Mouse (Mus musculus) liver, embryonic 15.5 days (tissue): ENCODE measurements around the gene Kirrel. TPM values are rescaled to one million over a fixed set of nuclear protein-coding genes. Genes with fewer than 3 reads are reported as not detected.

Experiments
- ATAC-seq: fragments of 200-750 bp; cut with Nextera tagmentation; 2 replicates; pipeline ENCODE4 v1.8.0; 2017; ENCODE audit warnings: moderate number of reproducible peaks, mild to moderate bottlenecking, moderate library complexity; ENCODE audit not compliant: insufficient read depth
- H3K27ac ChIP-seq: fragments of 300-500 bp; sonication (generic); replicated peaks from 2 replicates; pipeline ENCODE4 v1.5.1; 2015; ENCODE audit warnings: mild to moderate bottlenecking, inconsistent platforms
- H3K27me3 ChIP-seq: fragments of 300-500 bp; sonication (generic); 2 replicates; pipeline ENCODE4 v1.6.1; 2015; ENCODE audit warnings: mild to moderate bottlenecking, inconsistent platforms
- H3K36me3 ChIP-seq: fragments of 300-500 bp; sonication (generic); replicated peaks from 2 replicates; pipeline ENCODE4 v1.6.1; 2015; ENCODE audit warnings: moderate library complexity, mild to moderate bottlenecking, inconsistent platforms
- H3K4me1 ChIP-seq: fragments of 300-500 bp; sonication (generic); replicated peaks from 2 replicates; pipeline ENCODE4 v1.6.1; 2015; ENCODE audit warnings: inconsistent platforms
- H3K4me2 ChIP-seq: fragments of 300-500 bp; sonication (generic); 2 replicates; pipeline ENCODE4 v1.6.1; 2015; ENCODE audit warnings: moderate library complexity, mild to moderate bottlenecking, inconsistent platforms
- H3K4me3 ChIP-seq: fragments of 300-500 bp; sonication (generic); replicated peaks from 2 replicates; pipeline ENCODE4 v1.5.1; 2015; ENCODE audit warnings: mild to moderate bottlenecking, inconsistent platforms
- H3K9ac ChIP-seq: fragments of 300-500 bp; sonication (generic); 2 replicates; pipeline ENCODE4 v1.6.1; 2015; ENCODE audit warnings: moderate library complexity, mild to moderate bottlenecking, inconsistent platforms
- H3K9me3 ChIP-seq: fragments of 300-500 bp; sonication (generic); replicated peaks from 2 replicates; pipeline ENCODE4 v1.6.1; 2016; ENCODE audit warnings: inconsistent platforms
- WGBS: fragments of 180-500 bp; shearing (Covaris S2); methylation state at CpG from one replicate; pipeline ENCODE4 v1.1.7; 2015; ENCODE audit warnings: mixed read lengths; ENCODE audit not compliant: insufficient replicate concordance; 5-methylcytosine and 5-hydroxymethylcytosine counted together
- polyA plus RNA-seq: library from polyadenylated mRNA; unstranded; fragments of >200 nt; fragmentation: Nextera tagmentation; extraction: Ambion mirVana; gene quantifications from 2 replicates; pipeline ENCODE4 v1.2.1, GENCODE M21; 2015

Kirrel gene
- polyA plus RNA-seq, 1 experiment from 2014 or later: 0.92 TPM

DNA sequence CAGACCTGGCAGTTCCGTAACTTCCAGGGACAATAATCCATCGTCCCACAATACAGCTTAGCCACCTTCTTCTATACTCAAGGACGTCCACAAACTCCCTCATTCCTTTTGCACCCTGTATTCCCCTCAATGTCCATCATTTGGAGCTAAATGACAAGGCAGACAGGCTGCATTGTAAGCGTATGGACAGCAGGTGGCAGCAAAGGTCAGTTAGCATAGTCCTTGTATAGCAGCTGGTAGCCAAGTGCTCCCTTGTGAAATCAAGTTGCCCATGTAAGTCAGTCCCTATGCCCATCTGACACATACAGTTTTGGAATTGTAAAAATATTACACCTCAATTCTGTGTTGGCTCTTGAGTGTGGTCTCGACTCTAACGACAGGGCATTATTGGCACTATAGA lies 143.7 kb downstream of the Kirrel start:
- no peaks in the 10 kb centered on the region for H3K4me1 ChIP-seq
- H3K4me2 ChIP-seq: no peak overlapping the region
- no peak overlapping the region for H3K27ac ChIP-seq
- no peak overlapping the region for H3K9ac ChIP-seq
- H3K9me3 ChIP-seq: no peaks in the 10 kb centered on the region
- H3K27me3 ChIP-seq: no peaks in the 10 kb centered on the region
- no peak for ATAC-seq
- H3K4me3 ChIP-seq: no peak overlapping the region
- no peaks in the 10 kb centered on the region for H3K36me3 ChIP-seq
- 19% methylated on average over 6 of the region's 6 CpGs for WGBS

Other genes starting within 250 kb of the Kirrel start
- 5.8 and 6.0 TPM in 2 replicates for gene Cd1d1, start 175.3 kb downstream of the Kirrel start, polyA plus RNA-seq
- 0.40 and 0.74 TPM in 2 replicates for gene Fcrls, start 89.0 kb upstream of the Kirrel start, polyA plus RNA-seq
- gene Cd5l, start 183.1 kb upstream of the Kirrel start, polyA plus RNA-seq: 73.8 and 88.5 TPM in 2 replicates
- 0.86 and 1.2 TPM in 2 replicates for gene Fcrl1, start 201.6 kb upstream of the Kirrel start, polyA plus RNA-seq